Mouse (Mus musculus): ENCODE results near the gene Gucy2d.
A peak's percentile ranks its signal among the peaks of the same experiment; 100 is the strongest.

Gene Gucy2d

GRCm38 (mm10) chr7:98522576-98522975 is 82.4 kb downstream of the Gucy2d start:
- DNase-seq (ENCODE audit: low spot score in 2 of 2) = no peak

GRCm38 (mm10) chr7:98523070-98523812 is 83.0 kb downstream of the Gucy2d start:
- DNase-seq (ENCODE audit: low spot score in 2 of 2) = no peak

DNA sequence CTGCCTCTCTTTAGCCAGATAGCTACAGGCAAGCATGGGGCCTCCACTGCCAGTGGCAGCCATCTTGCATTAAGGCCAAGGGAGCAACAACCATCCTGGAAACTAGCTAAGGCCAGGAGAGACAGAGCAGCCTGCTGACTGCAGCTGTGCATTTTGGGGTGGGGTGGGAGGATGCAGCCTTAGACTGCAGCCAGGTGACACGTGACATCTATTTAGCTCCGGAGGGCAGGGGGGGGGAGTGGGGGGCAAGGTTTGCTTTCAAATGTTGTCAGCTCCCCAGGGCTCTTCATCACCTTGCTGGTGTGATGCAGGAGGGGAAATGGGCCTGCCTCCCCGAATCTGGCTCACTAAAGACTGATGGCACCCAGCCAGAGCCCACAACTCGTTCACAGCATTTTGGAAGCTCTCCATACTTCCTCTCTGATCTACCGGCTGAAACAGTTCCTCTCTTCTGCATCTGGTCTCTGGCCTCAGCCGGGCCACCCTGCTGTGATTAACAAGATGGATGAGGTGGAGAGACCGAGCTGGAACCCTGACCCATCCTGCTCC is 83.7 kb downstream of the Gucy2d start:
- peak in 1 of 2 experiments; percentile 35 for DNase-seq (ENCODE audit: low spot score in 2 of 2)

DNA sequence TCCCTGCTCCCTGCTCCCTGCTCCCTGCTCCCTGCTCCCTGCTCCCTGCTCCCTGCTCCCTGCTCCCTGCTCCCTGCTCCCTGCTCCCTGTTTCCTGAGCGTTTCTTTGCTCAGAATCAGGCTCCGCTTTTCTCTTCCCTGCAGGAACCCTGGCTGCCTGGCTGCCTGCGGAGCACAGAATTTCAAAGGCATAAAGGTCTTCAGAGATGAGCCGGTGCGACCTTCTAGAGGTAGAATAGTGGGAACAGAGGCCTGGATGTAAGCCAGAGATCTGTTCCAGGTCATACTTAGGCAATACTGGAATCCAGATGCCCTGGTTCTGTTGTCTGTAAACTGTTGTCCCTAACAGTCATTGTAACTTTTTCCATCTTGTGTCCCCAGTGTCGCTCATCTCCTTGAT is 84.2 kb downstream of the Gucy2d start:
- no peak for DNase-seq (ENCODE audit: low spot score in 2 of 2)

DNA sequence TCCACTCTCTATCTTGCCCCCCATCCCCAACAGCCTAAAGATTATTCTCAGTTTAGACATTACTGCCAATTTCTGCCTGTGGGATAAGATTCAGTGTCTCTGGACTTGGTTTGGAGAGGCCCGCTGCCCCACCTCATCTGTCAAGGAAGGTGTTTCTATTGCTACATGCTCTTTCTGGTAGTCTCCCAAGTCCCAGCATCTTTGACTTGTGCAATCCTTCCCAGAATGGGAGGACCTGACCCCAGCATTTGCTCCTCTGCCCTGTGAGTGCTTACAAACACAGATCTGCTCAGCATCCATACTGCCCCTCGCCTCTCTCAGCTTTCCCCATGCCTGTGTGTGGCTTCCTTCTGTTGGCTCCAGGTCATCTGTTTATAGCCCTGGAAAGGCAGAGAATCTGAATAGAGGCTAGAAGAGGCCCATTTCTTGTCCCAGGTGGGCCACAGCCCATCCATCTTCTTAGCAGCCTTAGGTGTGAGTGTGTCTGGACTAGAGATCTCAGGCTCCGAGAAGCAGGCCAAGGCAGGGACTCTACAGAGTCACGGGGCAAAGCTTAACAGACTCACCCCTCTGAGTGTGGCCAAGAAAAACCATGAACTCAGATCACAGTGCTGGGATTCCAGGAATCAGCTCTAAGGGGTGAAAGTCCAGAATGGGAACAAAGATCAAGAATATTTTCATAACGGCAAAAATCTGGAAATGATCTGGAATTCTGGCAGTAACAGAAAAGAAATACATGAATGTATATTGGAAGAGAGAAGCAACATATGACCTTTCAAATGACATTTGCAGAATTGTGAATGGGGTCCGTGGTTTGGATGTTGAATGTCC is 84.9 kb downstream of the Gucy2d start:
- no peak for DNase-seq (ENCODE audit: low spot score in 2 of 2)

Measured in frontal cortex, postnatal 36 days (tissue).